Mouse (Mus musculus) skeletal muscle tissue, postnatal 0 days (tissue): ENCODE results near the gene Rps29. TPM values are rescaled to one million over a fixed set of nuclear protein-coding genes. Genes with fewer than 3 reads are reported as not detected.

Source experiments
- microRNA-seq, 2 experiments: library from miRNA; unstranded; fragments of <30 nt; microRNA quantifications; one replicate each; pipeline ENCODE4; 2016
- polyA plus RNA-seq: library from polyadenylated mRNA; unstranded; fragments of >200 nt; fragmentation: Nextera tagmentation; extraction: Ambion mirVana; gene quantifications from 2 replicates; pipeline ENCODE4 v1.2.1, GENCODE M21; 2015

Rps29 gene
- polyA plus RNA-seq, result 1,267 and 1,559 TPM in 2 replicates

DNA sequence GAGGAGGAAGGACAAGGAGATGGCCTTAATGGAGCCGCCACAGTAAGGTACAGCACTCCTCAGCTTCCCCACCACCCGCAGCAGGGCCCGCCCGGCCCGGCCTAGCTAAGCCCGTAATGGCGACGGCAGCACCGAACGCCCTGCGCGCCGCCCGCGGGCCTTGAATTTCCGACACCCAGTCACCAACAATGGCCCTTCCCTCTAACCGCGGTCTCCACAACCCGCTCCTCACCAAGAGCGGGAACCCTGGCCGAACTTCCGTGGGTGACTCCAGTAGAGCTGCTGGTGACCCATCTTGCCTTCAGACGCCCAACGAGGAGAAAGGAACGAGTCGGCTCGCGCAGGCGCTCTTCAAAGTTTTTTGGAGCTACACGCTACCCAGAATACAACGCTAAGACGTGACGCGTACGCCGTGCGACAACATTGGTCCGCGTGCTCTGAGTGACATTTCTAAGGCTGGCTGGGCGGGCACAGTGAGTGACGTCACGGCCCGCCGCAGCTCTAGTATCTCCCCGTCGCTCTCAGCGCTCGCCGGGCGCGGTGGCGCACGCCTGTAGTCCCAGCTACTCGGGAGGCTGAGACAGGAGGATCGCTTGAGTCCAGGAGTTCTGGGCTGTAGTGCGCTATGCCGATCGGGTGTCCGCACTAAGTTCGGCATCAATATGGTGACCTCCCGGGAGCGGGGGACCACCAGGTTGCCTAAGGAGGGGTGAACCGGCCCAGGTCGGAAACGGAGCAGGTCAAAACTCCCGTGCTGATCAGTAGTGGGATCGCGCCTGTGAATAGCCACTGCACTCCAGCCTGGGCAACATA, at the start of gene Rps29:
Gene Rps29, minus strand, starts transcription at position 422 of the 813 bp plus-strand sequence.

DNA sequence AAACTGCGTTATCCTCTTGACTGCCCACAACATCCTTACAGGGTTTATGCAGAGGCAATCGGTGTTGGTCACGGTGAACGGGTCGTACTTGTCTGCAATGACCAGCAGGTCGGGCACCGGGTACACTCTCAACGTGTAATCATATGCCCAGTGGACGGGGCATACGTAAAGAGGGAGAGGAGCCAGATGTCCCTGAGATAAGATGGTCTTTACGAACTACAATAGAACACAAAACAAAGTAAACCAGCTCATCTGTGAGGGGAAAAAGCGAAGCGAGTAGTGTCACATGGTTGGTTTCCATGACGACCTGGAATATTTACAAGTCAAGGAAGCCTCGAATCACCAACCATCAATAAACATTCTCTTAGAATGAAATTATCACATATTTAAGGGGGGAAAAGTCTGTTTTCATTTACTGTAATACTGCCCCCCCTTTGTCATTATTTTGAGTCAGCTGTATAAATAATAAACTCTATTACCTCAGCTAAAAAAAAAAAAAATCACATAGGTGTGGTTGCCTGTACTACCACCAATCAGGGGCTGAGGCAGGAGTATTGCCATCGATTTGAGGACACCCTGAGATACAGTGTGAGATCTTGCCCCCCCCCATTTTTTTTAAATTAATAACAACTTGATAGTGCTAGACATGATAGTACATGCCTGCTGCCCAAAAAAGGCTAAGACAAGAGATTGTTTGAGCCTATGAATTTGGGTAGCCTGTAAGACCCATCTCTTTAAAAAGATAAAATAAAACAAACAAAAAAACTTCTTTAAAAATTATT, 45.3 kb upstream of the Rps29 start, which contains the start of gene Gm49384:
Gene Gm49384, minus strand, starts transcription at position 216 of the 782 bp plus-strand sequence.

DNA sequence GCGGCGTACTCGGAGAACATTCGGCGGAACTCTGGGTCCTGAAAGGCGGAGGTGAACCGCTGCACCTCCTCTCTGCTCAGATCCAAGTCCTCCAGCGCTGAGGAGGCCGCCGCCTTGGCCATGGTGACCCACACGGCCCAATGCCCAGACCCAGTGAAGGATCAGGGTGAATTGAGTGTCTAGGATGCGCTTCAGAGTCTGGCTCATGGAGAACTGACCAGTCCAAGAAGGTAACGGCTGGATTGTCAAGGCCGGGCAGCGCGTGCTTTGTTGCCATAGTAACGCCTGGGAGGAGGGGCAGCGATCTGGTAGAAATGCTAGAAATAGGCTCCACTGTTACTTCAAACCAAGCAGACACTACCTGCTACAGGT, 39.2 kb upstream of the Rps29 start, which contains the start of gene Dnaaf2:
Gene Dnaaf2, minus strand, starts transcription at position 266 of the 372 bp plus-strand sequence.

DNA sequence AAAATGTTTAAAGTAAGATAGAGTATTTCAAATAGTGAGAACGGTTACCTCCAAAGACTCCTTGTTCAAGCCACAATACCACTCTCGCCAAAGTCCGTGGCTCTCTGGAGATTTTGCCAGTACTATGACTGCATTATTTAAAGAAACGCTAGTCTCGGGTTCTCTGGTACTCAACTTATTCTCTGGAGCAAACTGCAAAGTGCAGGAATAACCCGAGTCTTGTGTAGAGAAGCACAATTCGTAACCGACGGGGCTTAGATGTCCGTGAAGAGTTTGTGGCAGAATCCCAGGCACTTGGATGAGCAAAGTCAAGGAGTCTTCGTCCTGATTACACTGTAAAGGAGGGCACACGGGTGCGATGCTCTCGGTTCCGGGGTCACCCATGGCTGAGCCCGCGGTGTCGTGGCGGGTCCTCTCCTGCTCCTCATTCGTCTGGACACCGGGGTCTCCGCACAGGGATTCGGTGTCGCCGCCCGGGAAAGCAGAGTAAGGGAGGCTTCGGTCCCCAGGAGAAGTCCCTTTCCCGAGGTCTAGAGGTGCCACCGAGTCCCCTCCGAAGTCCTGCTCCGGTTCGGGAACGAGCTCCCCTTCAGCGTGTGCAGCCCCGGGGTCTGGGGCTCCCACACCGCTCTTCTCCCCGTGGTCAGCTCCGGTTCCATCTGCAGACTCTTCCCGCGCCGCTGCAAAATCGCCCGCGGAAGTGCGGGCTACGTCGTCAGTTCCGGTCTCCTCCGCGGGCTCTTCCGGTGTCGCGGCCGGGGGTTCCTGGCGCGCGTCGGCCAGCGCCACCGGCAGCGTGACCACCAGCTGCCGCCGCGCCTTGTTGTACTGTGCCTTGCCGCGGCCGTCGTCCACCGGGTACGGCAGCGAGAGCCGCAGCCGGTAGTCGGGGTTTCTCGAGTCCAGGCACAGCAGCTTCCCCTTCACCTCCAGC, 37.7 kb upstream of the Rps29 start, which contains the start of gene Gm49383:
Gene Gm49383, minus strand, starts transcription at position 661 of the 934 bp plus-strand sequence.

DNA sequence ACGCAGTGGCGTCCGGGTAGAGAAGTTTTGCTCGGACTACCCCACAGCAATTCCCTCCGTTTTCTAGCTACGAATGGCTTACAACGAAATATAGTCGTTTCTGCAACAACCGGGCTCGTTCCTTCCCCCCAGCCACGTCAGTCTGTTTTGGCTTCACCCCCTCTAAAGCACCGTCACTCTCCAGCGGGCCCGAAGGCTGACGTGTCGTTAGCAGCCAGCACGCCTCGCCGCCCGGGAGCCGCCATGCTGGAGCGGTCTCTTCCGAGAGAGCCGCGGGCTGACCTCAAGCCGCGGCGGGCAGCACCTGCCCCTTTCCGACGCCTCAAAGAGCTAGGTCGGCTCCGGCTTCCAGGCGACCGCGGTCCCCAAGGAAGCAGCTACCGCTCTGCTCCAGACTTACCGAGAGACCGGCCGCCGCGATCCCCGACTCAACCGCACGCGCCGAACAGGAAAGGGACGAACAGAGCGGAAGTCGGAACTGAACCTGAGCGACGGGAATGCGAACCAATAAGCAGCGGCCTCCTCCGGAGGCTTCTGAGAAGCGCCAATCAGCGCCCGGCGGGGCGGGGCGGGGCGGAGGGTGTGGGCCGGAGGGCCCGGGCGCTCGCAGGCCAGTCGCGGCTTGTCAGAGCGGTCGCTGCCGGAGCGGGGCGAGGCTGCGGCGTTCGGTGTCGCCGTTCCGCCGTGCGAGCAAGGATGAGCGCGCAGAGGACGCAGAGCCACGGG, 24.8 kb upstream of the Rps29 start, which contains the start of the genes Rpl36al and Mgat2:
Gene Rpl36al, minus strand, starts transcription at position 501 of the 726 bp plus-strand sequence.
Gene Mgat2, plus strand, starts transcription at position 575 of the 726 bp plus-strand sequence.

DNA sequence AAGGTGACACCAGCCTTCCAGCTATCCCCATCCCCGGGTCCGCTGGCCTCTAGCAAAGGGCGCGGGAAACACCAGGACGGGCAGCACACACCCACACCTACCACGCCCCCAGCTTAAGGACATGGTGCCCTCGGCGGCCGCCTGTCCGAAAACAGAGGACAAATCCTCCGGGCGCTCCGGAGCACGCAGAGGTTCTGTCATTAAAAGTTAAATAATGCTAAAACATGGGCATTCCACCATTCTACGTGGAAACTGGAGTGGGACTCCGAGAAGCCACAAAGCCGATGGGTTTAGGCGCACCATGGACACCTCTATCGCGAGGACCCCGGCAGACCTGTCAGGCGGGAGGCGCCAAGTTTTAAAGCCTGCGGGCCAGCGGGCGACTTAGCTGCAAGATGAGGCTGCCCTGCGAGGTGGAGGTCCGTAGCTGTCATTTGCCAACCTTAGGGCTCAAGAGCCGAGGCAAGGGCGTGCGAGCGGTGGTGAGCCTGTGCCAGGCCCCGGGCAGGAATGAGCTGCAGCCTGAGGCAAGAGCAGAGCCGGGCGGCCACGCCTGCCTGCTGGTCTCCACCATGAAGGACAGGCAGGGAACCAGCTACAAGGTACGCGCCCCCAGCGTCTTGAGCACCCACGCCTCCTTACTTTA, 9.6 kb upstream of the Rps29 start, which contains the start of gene Lrr1:
Gene Lrr1, plus strand, starts transcription at position 354 of the 646 bp plus-strand sequence.

Small RNA genes within 50 kb of the gene (microRNA-seq; reads per million reads assigned to microRNA genes)
- gene Gm47287, result 0 reads per million in 2 experiments
- 0 to 0.42 reads per million in 2 experiments for gene Gm47295

Other genes with a start within 250 kb of the Rps29 start
- gene Lrr1, start 9.6 kb upstream of the Rps29 start, polyA plus RNA-seq, result 2.5 and 3.4 TPM in 2 replicates
- 498 and 516 TPM in 2 replicates for gene Rpl36al, start 24.9 kb upstream of the Rps29 start, polyA plus RNA-seq
- gene Mgat2, start 25.0 kb upstream of the Rps29 start, polyA plus RNA-seq, result 29.5 and 42.3 TPM in 2 replicates
- 4.6 and 5.0 TPM in 2 replicates for gene Gm49383, start 37.9 kb upstream of the Rps29 start, polyA plus RNA-seq
- 2.8 and 4.1 TPM in 2 replicates for gene Dnaaf2, start 39.2 kb upstream of the Rps29 start, polyA plus RNA-seq
- gene Gm49384, start 45.1 kb upstream of the Rps29 start, polyA plus RNA-seq, result 3.6 and 4.5 TPM in 2 replicates
- 4.9 and 5.1 TPM in 2 replicates for gene Pole2, start 69.0 kb upstream of the Rps29 start, polyA plus RNA-seq
- 10.5 and 11.4 TPM in 2 replicates for gene Klhdc1, start 82.0 kb upstream of the Rps29 start, polyA plus RNA-seq
- gene Klhdc2, start 137.5 kb upstream of the Rps29 start, polyA plus RNA-seq, result 96.8 and 99.8 TPM in 2 replicates
- gene Nemf, start 198.0 kb upstream of the Rps29 start, polyA plus RNA-seq, result 44.1 and 44.9 TPM in 2 replicates
- 36.7 and 51.6 TPM in 2 replicates for gene Arf6, start 213.0 kb upstream of the Rps29 start, polyA plus RNA-seq
- gene Gm9887, start 213.3 kb upstream of the Rps29 start, polyA plus RNA-seq, result 1.2 and 1.6 TPM in 2 replicates